Mouse (Mus musculus) testis, adult 2 months (tissue): Measurements from ENCODE around the gene Srarp.

Experiments used
- CTCF ChIP-seq: fragments of 200-500 bp; IDR thresholded peaks from 2 replicates; pipeline ENCODE4 v1.5.1; 2012; ENCODE audit warnings: low read depth, mild to moderate bottlenecking, inconsistent platforms, low read length, moderate library complexity; ENCODE audit not compliant: control insufficient read depth, insufficient read depth, insufficient replicate concordance
- POLR2A ChIP-seq: fragments of 200-500 bp; IDR thresholded peaks from 2 replicates; pipeline ENCODE4 v1.6.1; 2012; ENCODE audit warnings: low read depth, mild to moderate bottlenecking, inconsistent platforms, low read length, moderate library complexity; ENCODE audit not compliant: control insufficient read depth

- TF ChIP-seq POLR2A (no peak), CTCF (no peak)
Observed at GRCm38 (mm10) chr4:141429381-141429780, 6.5 kb downstream of the Srarp start.
